Mouse (Mus musculus) hindbrain, embryonic 15.5 days (tissue): ENCODE measurements at regions not wholly inside any gene's neighbourhood (a gene's known extent, or its start where the extent isn't known, plus 50 kb on each side); places are given as distances from the start of the nearest gene placed in this dataset.

Source experiments
- ATAC-seq: fragments of 200-750 bp; cut with Nextera tagmentation; 2 replicates; pipeline ENCODE4 v1.8.0; 2017; ENCODE audit warnings: low read depth, moderate number of reproducible peaks, moderate TSS enrichment; ENCODE audit not compliant: low FRiP score
- H3K27ac ChIP-seq: fragments of 300-500 bp; sonication (generic); replicated peaks from 2 replicates; pipeline ENCODE4 v1.5.1; 2015; ENCODE audit warnings: mild to moderate bottlenecking, inconsistent platforms
- H3K27me3 ChIP-seq: fragments of 300-500 bp; sonication (generic); 2 replicates; pipeline ENCODE4 v1.6.1; 2015; ENCODE audit warnings: control low read depth, inconsistent platforms
- H3K36me3 ChIP-seq: fragments of 300-500 bp; sonication (generic); 2 replicates; pipeline ENCODE4 v1.6.1; 2015; ENCODE audit warnings: control low read depth, inconsistent platforms
- H3K4me1 ChIP-seq: fragments of 300-500 bp; sonication (generic); replicated peaks from 2 replicates; pipeline ENCODE4 v1.6.1; 2015; ENCODE audit warnings: control low read depth, inconsistent platforms
- H3K4me2 ChIP-seq: fragments of 300-500 bp; sonication (generic); 2 replicates; pipeline ENCODE4 v1.6.1; 2015; ENCODE audit warnings: moderate library complexity, mild to moderate bottlenecking, inconsistent platforms
- H3K4me3 ChIP-seq: fragments of 300-500 bp; sonication (generic); 2 replicates; pipeline ENCODE4 v1.5.1; 2015; ENCODE audit warnings: mild to moderate bottlenecking, inconsistent platforms
- H3K9ac ChIP-seq: fragments of 300-500 bp; sonication (generic); 2 replicates; pipeline ENCODE4 v1.6.1; 2015; ENCODE audit warnings: inconsistent platforms
- H3K9me3 ChIP-seq: fragments of 300-500 bp; sonication (generic); 2 replicates; pipeline ENCODE4 v1.6.1; 2016; ENCODE audit warnings: control low read depth, inconsistent platforms
- WGBS: fragments of 180-500 bp; shearing (Covaris S2); methylation state at CpG from one replicate; pipeline ENCODE4 v1.1.7; 2015; 5-methylcytosine and 5-hydroxymethylcytosine counted together

DNA sequence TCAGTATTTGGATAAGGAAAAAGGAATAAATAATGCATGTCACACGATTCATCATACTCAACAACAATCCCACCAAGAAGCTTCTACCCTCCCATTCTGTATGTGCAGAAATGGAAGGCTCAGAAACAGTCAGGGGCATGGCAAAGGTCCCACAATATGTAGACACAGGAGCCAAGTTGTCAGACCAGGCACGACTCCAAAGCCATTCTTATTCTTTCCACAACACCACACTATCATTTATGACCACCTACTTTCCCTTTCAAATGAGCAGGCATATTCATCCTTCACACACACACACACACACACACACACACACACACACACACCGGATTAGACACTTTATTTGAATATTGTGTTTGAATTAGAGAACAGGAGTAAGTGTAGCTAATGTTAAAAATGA, 232.0 kb downstream of the Rab28 start:
- Histone ChIP-seq H3K27me3 (no peaks in the 10 kb centered on the region), H3K4me2 (no peak overlapping the region), H3K27ac (no peak overlapping the region), H3K9me3 (no peaks in the 10 kb centered on the region), H3K4me3 (no peak overlapping the region), H3K4me1 (no peaks in the 10 kb centered on the region), H3K36me3 (no peaks in the 10 kb centered on the region), H3K9ac (no peak overlapping the region)
- WGBS, result 57% methylated on average over 3 of the region's 3 CpGs
- ATAC-seq, result peak; percentile 65; the same call in 1 of the 2 replicates

DNA sequence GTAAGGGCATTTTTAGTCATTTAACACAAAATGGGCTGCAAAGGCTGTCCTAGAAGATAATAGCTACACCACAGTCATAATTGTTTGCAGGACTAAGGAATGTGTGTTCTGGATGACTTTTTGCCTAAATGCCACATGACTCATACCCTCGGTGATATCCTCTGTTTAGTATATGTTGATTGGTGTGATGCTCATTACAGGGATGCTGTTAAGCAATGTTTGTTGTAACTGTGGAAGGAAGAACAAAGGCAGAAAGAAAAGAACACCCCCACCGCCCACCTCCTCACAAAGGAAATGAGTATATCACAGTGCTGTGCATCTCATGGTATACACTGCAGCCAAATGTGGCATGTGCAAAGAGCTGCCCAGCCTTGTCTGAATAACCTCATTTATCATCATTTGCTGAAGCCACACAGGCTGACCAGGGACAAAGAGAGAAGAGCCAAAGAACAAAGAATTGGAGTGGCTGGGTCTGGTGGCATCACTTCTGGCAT, 262.4 kb downstream of the Rab28 start:
- H3K36me3 ChIP-seq, result no peaks in the 10 kb centered on the region
- WGBS, result 65% methylated on average over 2 of the region's 2 CpGs
- H3K4me2 ChIP-seq, result no peak overlapping the region
- H3K27ac ChIP-seq, result no peak overlapping the region
- H3K27me3 ChIP-seq, result no peaks in the 10 kb centered on the region
- H3K9me3 ChIP-seq, result no peaks in the 10 kb centered on the region
- H3K4me3 ChIP-seq, result no peak overlapping the region
- no peak overlapping the region for H3K9ac ChIP-seq
- ATAC-seq, result no peak
- H3K4me1 ChIP-seq, result no peaks in the 10 kb centered on the region

DNA sequence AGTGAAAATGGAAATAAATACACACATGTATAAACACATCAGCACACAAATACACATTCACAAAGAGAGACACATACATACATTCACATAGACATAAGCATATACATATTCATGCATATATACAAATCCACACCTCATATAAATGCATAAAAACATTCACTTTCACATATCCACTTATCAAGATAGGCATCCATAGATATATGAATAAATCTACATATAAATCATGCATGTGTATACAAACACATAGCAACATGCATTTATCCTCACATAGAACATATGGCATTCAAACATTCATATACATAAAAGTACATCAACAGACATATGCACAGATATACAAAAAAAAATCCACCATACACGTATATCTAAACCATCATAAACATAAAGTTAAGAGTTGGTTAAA, 266.9 kb downstream of the Rab28 start:
- no peak for ATAC-seq
- WGBS, result 94% methylated on average over 1 of the region's 1 CpGs
- no peak overlapping the region for H3K9ac ChIP-seq
- no peak overlapping the region for H3K4me2 ChIP-seq
- no peak overlapping the region for H3K27ac ChIP-seq
- no peaks in the 10 kb centered on the region for H3K36me3 ChIP-seq
- no peaks in the 10 kb centered on the region for H3K4me1 ChIP-seq
- no peak overlapping the region for H3K4me3 ChIP-seq
- H3K9me3 ChIP-seq, result no peaks in the 10 kb centered on the region
- no peaks in the 10 kb centered on the region for H3K27me3 ChIP-seq

DNA sequence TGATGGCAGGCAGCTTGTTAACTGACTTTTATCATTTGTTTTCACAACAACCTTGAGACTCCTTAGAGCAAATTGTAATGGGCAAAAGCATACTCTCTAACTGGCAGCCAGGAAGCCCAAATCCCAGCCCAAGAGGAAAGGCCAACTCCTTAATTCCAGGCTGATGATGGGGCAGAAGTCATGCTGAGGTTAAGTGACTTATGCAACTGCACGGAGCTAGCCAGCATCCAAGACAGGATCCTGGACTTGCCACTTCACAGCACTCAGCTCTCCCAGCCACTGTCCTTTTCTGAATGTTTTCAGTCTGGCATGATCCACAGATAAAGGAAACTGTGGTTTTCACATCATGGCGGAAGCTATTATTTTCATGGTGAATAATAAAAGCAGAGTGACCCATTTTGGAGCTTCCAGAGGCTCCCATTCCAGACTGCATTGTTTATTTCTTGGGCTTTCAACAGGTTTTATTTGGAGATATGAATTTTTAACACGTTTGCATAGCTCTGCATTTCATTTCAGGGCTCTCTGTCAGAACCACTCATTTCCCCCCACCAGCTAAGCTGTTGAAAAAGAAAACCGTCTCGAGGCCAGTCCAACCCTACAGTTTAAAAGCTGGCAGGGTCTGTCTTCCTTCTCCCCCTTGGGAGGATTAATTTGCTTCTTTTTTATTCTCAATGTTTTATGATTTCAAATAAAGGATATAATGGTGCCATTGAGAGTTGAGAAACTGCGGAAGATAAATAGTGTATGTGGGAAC, 288.7 kb downstream of the Rab28 start:
- no peak overlapping the region for H3K27ac ChIP-seq
- no peaks in the 10 kb centered on the region for H3K36me3 ChIP-seq
- no peaks in the 10 kb centered on the region for H3K4me1 ChIP-seq
- H3K27me3 ChIP-seq, result no peaks in the 10 kb centered on the region
- no peak overlapping the region for H3K4me3 ChIP-seq
- H3K9ac ChIP-seq, result no peak overlapping the region
- no peaks in the 10 kb centered on the region for H3K9me3 ChIP-seq
- ATAC-seq, result no peak
- H3K4me2 ChIP-seq, result no peak overlapping the region
- 69% methylated on average over 6 of the region's 6 CpGs for WGBS

DNA sequence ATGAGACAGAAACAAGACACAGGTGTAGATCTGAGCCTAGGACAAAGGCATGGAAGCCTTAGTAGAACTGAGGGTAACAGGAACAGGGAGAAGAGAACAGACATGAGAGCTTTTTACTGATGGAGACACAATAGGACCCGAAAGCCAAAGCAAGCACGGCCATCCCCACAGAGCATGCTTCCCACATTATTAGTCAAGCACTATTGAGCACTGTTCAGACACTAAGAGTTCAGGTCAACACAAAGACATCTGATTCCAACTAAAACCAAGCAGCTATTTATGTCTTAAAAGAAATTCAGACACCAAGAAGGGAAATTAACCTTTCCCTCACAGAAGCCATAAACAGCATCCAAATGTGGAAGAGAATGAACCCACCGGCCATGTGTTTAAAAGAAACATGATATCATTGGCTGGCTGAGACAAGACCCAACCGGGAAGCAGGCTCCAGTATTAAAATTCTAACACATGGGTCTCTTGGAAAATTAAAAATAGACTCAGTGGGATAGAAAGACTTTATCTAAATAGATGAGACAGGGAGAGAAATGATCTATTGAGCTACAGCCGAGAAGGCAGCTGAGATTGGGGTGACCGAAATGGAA, 298.8 kb downstream of the Rab28 start:
- no peaks in the 10 kb centered on the region for H3K27me3 ChIP-seq
- no peak overlapping the region for H3K4me3 ChIP-seq
- 71% methylated on average over 6 of the region's 6 CpGs for WGBS
- no peak overlapping the region for H3K27ac ChIP-seq
- no peaks in the 10 kb centered on the region for H3K36me3 ChIP-seq
- ATAC-seq, result no peak
- H3K9ac ChIP-seq, result no peak overlapping the region
- H3K4me2 ChIP-seq, result no peak overlapping the region
- H3K9me3 ChIP-seq, result no peaks in the 10 kb centered on the region
- no peaks in the 10 kb centered on the region for H3K4me1 ChIP-seq

DNA sequence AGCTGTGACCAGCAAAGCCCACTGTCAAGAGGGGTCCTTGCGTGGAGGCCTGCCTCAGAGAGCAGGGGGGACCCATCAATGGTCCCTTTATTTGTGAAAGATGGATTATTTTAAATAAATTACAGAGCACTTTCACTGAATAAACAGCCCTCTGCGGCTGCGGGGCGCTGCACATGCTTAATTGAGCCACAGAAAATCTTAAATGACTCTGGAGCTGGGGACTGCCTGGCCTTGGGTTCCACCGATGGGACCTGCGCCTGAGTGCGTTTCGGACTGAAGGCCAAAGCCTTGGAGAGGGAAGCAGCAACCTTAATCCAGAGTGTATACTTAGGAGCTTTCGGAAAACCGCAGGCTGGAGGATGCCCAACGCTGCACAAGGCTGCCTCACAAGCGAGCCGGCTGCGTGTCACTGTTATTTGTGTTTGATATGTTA, 315.1 kb downstream of the Rab28 start:
- H3K4me3 ChIP-seq, result no peak overlapping the region
- H3K27ac ChIP-seq, result no peak overlapping the region
- H3K9me3 ChIP-seq, result no peaks in the 10 kb centered on the region
- 75% methylated on average over 14 of the region's 14 CpGs for WGBS
- no peak overlapping the region for H3K4me2 ChIP-seq
- no peaks in the 10 kb centered on the region for H3K36me3 ChIP-seq
- H3K4me1 ChIP-seq, result no peaks in the 10 kb centered on the region; the same call in 1 of the 2 replicates
- no peak for ATAC-seq
- H3K27me3 ChIP-seq, result no peaks in the 10 kb centered on the region
- H3K9ac ChIP-seq, result no peak overlapping the region

DNA sequence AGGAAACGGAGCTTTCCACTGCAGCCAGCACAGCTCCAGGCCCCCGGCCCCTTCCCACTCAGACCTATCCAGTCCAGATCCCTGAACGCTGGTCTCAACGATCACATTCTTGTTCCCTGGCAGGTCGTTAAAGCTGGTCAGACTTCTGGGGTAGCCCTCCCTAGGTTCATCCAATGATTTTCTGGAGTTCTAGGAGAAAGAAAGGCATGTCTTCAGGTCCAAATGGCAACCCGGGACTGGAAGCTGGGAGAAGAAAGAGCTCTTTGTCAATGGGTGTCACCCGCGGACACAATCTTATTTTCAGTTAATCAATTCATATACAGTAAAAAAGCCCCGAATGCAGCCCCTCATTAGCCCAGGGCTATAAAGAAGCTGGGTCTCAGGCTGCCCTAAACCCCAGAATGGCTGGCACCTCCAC, 315.8 kb downstream of the Rab28 start:
- 52% methylated on average over 9 of the region's 9 CpGs for WGBS
- no peak for ATAC-seq
- Histone ChIP-seq H3K4me1 (no peaks in the 10 kb centered on the region; the same call in 1 of the 2 replicates), H3K4me3 (no peak overlapping the region), H3K27ac (no peak overlapping the region), H3K4me2 (no peak overlapping the region), H3K9ac (no peak overlapping the region), H3K27me3 (no peaks in the 10 kb centered on the region), H3K9me3 (no peaks in the 10 kb centered on the region), H3K36me3 (no peaks in the 10 kb centered on the region)

DNA sequence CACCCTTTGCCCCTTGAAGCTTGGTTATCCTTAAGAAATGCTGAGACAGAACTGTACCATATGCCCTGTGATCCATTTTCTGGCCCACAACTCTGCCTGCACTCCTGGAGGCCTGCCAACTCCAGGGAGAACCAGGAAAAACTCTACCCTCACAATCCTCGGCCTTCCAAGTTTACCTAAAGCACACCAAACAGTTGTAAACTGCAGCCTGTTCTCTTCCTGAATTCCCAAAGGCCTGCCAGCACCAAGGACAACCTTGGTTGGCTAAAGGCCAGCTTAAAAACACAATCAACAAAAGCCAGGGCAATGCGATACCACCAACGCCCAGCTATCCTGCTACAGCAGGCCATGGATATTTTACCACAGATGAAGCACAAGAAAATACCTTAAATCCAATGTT, 334.5 kb downstream of the Rab28 start:
- ATAC-seq, result no peak
- H3K4me2 ChIP-seq, result no peak overlapping the region
- no peaks in the 10 kb centered on the region for H3K4me1 ChIP-seq
- WGBS, result 79% methylated on average over 3 of the region's 3 CpGs
- H3K27ac ChIP-seq, result no peak overlapping the region
- no peak overlapping the region for H3K9ac ChIP-seq
- no peaks in the 10 kb centered on the region for H3K27me3 ChIP-seq
- no peak overlapping the region for H3K4me3 ChIP-seq
- no peaks in the 10 kb centered on the region for H3K36me3 ChIP-seq
- no peaks in the 10 kb centered on the region for H3K9me3 ChIP-seq

DNA sequence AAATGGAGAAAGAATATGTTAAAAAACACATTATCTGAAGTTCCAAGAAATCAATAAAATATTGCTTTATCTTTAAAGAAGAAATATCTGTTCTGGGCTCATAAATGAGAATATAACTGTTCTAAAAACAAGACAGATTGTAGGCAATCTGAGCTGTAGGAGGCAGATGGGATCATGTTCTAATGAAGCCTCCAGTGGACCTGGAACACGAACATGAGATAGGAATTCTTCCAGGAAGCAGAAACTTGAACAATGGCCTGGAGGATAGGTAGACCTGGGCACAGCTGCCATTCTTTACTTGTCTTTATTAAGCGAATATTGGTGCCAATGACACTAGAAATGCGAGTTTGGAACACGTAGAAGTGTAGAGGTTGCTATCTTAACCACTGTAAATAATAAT, 336.5 kb downstream of the Rab28 start:
- H3K4me1 ChIP-seq, result no peaks in the 10 kb centered on the region
- no peak for ATAC-seq
- no peak overlapping the region for H3K4me3 ChIP-seq
- WGBS, result 87% methylated on average over 4 of the region's 4 CpGs
- H3K9me3 ChIP-seq, result no peaks in the 10 kb centered on the region
- no peak overlapping the region for H3K9ac ChIP-seq
- no peaks in the 10 kb centered on the region for H3K36me3 ChIP-seq
- no peak overlapping the region for H3K4me2 ChIP-seq
- H3K27ac ChIP-seq, result no peak overlapping the region
- no peaks in the 10 kb centered on the region for H3K27me3 ChIP-seq

DNA sequence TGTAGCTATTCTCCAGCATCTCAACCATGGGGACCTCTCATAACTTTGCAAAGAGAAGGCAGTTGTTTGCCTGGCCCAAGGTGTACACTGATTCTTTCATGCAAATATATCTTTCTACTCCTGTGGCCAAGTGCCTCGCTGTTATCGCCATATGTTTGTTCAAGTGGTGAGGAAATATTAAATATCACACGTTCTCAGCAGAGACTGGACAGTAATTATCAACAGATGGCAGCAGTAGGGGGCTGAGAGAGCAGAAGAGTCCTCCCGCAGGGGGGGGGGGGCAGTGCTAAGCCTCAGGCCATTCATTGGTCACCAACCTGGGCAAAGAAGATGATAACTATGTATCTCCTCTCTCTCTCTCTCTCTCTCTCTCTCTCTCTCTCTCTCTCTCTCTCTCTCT, 337.6 kb downstream of the Rab28 start:
- Histone ChIP-seq H3K4me2 (no peak overlapping the region), H3K9me3 (no peaks in the 10 kb centered on the region), H3K27ac (no peak overlapping the region), H3K4me1 (no peaks in the 10 kb centered on the region), H3K4me3 (no peak overlapping the region), H3K9ac (no peak overlapping the region), H3K27me3 (no peaks in the 10 kb centered on the region), H3K36me3 (no peaks in the 10 kb centered on the region)
- ATAC-seq, result no peak
- 61% methylated on average over 4 of the region's 4 CpGs for WGBS

DNA sequence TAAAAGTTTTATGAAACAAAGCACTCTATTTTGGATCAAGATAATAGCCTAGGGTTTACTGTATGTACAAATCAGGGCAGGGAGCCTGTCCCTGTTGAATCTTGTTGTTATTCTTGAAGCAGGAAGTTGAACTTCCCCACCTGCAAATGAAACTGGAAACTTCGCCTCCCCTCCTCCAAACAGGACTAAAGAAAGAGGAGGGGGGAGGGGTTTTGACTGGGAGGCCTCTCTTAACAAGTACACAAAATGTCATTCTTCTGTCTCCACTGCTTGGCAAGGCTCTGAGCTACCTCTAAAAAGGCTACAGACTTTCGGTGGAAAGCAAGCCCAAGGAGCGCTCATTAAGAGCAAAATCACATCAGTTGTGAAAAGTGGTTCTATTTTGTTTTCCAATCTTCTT, 338.1 kb downstream of the Rab28 start:
- Histone ChIP-seq H3K9ac (no peak overlapping the region), H3K27me3 (no peaks in the 10 kb centered on the region), H3K27ac (no peak overlapping the region), H3K4me3 (no peak overlapping the region), H3K9me3 (no peaks in the 10 kb centered on the region), H3K4me2 (no peak overlapping the region), H3K36me3 (no peaks in the 10 kb centered on the region), H3K4me1 (no peaks in the 10 kb centered on the region)
- ATAC-seq, result no peak
- WGBS, result 72% methylated on average over 3 of the region's 3 CpGs

DNA sequence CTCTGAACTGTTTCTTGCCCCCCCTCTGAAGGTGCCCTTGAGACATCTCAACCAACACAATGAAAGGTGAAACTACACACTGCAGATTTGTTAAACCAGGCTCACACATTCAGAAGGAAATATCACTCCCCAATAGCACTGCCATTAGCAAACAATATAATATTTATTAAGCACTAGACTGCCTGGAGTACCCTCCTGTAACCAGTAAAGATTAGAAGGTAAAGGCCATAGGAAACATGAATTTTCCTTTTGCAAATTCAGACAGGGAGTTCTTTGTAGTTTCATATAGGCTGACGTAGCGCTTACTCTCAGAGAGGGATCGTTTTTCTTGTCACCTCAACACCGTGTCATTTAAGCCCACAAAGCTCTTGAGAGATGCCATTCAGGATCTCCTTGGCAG, 342.1 kb downstream of the Rab28 start:
- 78% methylated on average over 4 of the region's 4 CpGs for WGBS
- Histone ChIP-seq H3K4me2 (no peak overlapping the region), H3K9me3 (no peaks in the 10 kb centered on the region), H3K4me1 (no peaks in the 10 kb centered on the region), H3K27me3 (no peaks in the 10 kb centered on the region), H3K36me3 (no peaks in the 10 kb centered on the region), H3K4me3 (no peak overlapping the region), H3K9ac (no peak overlapping the region), H3K27ac (no peak overlapping the region)
- ATAC-seq, result no peak
